Mouse (Mus musculus): ENCODE results near the gene Zfp280b.

DNA sequence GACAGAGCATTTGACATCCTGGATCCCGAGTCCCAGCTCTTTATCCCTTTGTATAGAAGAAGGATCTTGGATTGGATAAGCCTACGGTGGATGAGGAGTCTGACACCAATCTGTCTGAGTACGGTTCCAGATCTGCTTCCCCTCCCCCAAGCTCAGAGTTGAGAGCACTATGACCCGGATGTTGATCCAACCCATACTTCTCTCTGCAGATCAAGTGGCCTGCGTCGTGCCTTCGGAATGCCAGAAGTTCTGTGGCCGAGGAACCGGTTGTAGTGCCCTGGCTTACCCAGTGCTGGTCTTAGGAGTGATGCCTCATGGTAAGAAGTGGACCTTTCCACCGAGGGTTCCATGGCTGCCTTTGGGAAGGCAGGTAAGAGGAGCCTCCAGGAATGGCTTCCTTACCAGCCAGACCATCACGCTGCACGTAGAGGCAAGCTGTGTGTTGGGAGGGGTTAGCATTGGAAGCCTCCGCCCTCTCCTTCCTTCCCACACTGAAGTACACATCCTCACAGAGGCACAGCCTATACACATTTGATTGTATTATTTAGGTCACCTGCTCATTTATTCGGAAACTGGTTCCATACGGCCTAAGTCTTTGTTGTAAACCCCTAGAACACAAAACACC is 38.7 kb upstream of the Zfp280b start:
- no peak for TF ChIP-seq CTCF (IDR thresholded peaks at IDR 0.05; ENCODE audit: insufficient read depth, low read length)
- TF ChIP-seq POLR2A (IDR thresholded peaks at IDR 0.05; ENCODE audit: borderline replicate concordance, extremely low read depth, low read depth, low read length) = no peak
